Mouse (Mus musculus) embryonic facial prominence, embryonic 12.5 days (tissue): ENCODE measurements around the gene Olfr473. TPM values are rescaled to one million over a fixed set of nuclear protein-coding genes. Genes with fewer than 3 reads are reported as not detected.
"Not testable (repeated sequence)": the region's sequence is repeated elsewhere in the genome, so short reads cannot be mapped to it uniquely, and the experiment has no call there.

Experiments used
- ATAC-seq: fragments of 200-750 bp; cut with Nextera tagmentation; 2 replicates; pipeline ENCODE4 v1.8.0; 2017; ENCODE audit not compliant: insufficient number of reproducible peaks, insufficient read depth, low FRiP score, low TSS enrichment
- H3K27ac ChIP-seq: fragments of 300-500 bp; sonication (generic); 2 replicates; pipeline ENCODE4 v1.5.1; 2016; ENCODE audit warnings: mild to moderate bottlenecking
- H3K27me3 ChIP-seq: fragments of 300-500 bp; sonication (generic); 2 replicates; pipeline ENCODE4 v1.6.1; 2016; ENCODE audit warnings: mild to moderate bottlenecking, moderate library complexity
- H3K36me3 ChIP-seq: fragments of 300-500 bp; sonication (generic); 2 replicates; pipeline ENCODE4 v1.6.1; 2016; ENCODE audit warnings: mild to moderate bottlenecking
- H3K4me1 ChIP-seq: fragments of 300-500 bp; sonication (generic); 2 replicates; pipeline ENCODE4 v1.6.1; 2016
- H3K4me2 ChIP-seq: fragments of 300-500 bp; sonication (generic); replicated peaks from 2 replicates; pipeline ENCODE4 v1.6.1; 2016; ENCODE audit warnings: mild to moderate bottlenecking, moderate library complexity
- H3K4me3 ChIP-seq: fragments of 300-500 bp; sonication (generic); 2 replicates; pipeline ENCODE4 v1.5.1; 2016; ENCODE audit warnings: mild to moderate bottlenecking
- H3K9ac ChIP-seq: fragments of 300-500 bp; sonication (generic); 2 replicates; pipeline ENCODE4 v1.6.1; 2016; ENCODE audit warnings: mild to moderate bottlenecking, moderate library complexity
- H3K9me3 ChIP-seq: fragments of 300-500 bp; sonication (generic); 2 replicates; pipeline ENCODE4 v1.6.1; 2016; ENCODE audit warnings: mild to moderate bottlenecking, moderate library complexity
- WGBS: fragments of 180-500 bp; shearing (Covaris S2); methylation state at CpG from one replicate; pipeline ENCODE4 v1.1.7; 2016; 5-methylcytosine and 5-hydroxymethylcytosine counted together
- polyA plus RNA-seq: library from polyadenylated mRNA; unstranded; fragments of >200 nt; fragmentation: Nextera tagmentation; extraction: Ambion mirVana; gene quantifications from 2 replicates; pipeline ENCODE4 v1.2.1, GENCODE M21; 2016

The Olfr473 gene
- polyA plus RNA-seq: not detected in 2 replicates

DNA sequence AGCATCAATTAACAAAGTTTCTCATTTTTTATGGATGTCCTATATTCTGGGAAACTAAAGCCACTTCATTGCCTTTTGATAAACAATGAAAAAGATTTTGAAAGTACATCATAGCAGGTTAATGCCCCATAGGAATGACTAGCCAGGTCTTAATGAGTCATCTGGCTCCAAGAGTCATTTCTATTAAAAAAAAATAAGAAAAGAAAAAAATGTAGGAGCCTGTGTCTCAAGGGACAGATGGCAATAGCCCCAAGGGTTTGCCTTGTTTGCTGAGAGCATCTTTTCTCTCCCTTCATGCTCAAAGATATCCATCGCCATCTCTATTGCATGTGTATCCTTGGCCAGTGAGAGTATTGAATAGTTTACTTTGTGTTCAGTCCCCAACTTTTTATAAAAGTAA is at the start of gene Olfr473:
Gene Olfr473 (plus strand): TSS at position 301 of the 400 bp plus-strand sequence.
- Histone ChIP-seq H3K27ac (no peak within 1 kb of the TSS), H3K4me1 (no peaks in the 10 kb centered on the region), H3K36me3 (no peaks in the 10 kb centered on the region), H3K4me2 (no peak within 1 kb of the TSS), H3K9me3 (no peaks in the 10 kb centered on the region), H3K9ac (no peak within 1 kb of the TSS), H3K27me3 (no peaks in the 10 kb centered on the region), H3K4me3 (no peak within 1 kb of the TSS)
- ATAC-seq: no peak
- 92% methylated on average over 1 of the region's 1 CpGs for WGBS

DNA sequence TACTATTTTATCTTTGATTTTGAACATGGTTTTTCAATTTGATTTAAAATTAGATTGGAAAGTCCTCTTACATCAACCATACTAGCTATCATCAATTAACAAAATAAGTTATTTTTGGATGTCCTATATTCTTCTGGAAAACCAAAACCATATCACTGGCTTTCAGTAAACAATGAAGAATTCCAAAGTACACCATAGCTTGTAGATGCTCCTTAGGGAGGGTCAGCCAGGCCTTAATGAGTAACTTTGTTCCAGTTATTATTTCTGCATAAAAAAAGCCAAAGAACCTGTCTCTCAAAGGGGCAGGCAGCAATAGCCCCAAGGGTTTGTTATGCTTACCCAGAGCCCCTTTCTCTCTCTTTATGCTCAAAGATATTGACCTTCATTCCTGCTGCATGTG is 32.6 kb upstream of the Olfr473 start, which contains the start of gene Olfr472:
Gene Olfr472 (plus strand): TSS at position 301 of the 400 bp plus-strand sequence.
- Histone ChIP-seq H3K4me3 (no peak within 1 kb of the TSS), H3K27ac (no peak within 1 kb of the TSS), H3K9me3 (no peaks in the 10 kb centered on the region), H3K27me3 (no peaks in the 10 kb centered on the region), H3K36me3 (no peaks in the 10 kb centered on the region), H3K9ac (no peak within 1 kb of the TSS), H3K4me2 (no peak within 1 kb of the TSS), H3K4me1 (no peaks in the 10 kb centered on the region)
- ATAC-seq: no peak

DNA sequence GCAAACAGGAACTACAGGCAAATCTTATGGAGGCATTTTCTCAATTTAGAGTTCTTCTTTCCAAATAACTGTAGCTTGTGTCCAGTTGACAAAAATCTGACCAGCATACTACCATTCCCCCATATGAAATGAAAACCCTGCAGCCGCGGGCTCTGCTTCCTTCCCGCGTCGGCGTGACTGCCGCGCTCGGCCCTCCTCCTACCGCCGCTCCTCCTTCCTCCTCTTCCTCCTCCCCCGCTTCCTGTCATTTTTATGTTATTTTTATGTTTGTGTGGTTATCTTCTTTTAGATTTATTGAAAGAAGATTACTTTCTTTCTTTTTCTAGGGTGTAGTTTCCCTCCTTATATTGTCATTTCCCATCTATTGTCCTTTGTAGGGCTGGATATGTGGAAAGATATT is 22.3 kb downstream of the Olfr473 start:
- not testable (repeated sequence) for H3K27me3 ChIP-seq, H3K4me2 ChIP-seq, H3K4me3 ChIP-seq, H3K4me1 ChIP-seq, H3K9me3 ChIP-seq, ATAC-seq, H3K9ac ChIP-seq, H3K27ac ChIP-seq, H3K36me3 ChIP-seq
- WGBS: 97% methylated on average over 12 of the region's 12 CpGs

DNA sequence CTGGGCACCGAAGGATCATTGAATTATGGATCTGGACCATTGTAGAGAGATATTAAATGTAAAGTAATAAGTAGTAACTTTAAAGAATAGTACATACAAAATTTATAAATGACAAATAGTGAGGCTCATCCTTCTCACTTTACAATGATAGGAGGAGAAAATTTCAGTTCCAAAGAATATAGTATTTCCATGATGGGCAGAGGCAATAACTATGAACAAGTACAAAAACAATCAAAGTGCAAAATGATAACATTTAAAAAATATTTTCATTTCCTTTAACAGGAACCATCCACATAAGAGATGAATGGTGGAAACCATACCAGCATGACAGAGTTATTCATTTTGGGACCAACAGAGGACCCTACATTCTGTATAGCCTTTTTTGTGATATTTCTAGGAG is 24.1 kb downstream of the Olfr473 start, which contains the start of gene Olfr474:
Gene Olfr474 (plus strand): TSS at position 301 of the 400 bp plus-strand sequence.
- WGBS: 96% methylated on average over 1 of the region's 1 CpGs
- Histone ChIP-seq H3K27ac (no peak within 1 kb of the TSS), H3K4me1 (no peaks in the 10 kb centered on the region), H3K27me3 (no peaks in the 10 kb centered on the region), H3K4me2 (no peak within 1 kb of the TSS), H3K4me3 (no peak within 1 kb of the TSS), H3K9ac (no peak within 1 kb of the TSS), H3K9me3 (no peaks in the 10 kb centered on the region), H3K36me3 (no peaks in the 10 kb centered on the region)
- no peak for ATAC-seq

DNA sequence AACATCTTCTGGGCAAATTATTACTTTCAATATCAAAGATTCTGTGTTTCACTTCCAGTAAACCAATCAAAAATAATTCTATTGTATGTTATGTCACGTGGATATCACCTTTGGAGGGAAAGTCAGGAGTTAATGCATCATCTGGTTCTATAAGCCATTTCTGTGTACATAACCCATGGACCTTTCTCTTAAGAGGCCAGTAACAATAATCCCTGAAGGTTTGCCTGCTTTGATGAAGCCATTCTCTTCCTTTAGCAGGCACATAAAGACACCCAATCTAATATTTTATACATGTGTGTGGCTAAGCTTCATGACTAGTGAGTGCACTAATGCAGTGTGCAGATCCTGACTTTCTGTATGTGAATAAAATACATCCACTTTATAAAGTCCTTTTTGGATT is 34.3 kb downstream of the Olfr473 start, which contains the start of gene Olfr476:
Gene Olfr476 (plus strand): TSS at position 301 of the 400 bp plus-strand sequence.
- Histone ChIP-seq H3K9ac (no peak within 1 kb of the TSS), H3K4me2 (no peak within 1 kb of the TSS), H3K36me3 (no peaks in the 10 kb centered on the region), H3K27ac (no peak within 1 kb of the TSS), H3K27me3 (no peaks in the 10 kb centered on the region), H3K4me3 (no peak within 1 kb of the TSS), H3K9me3 (no peaks in the 10 kb centered on the region), H3K4me1 (no peaks in the 10 kb centered on the region)
- ATAC-seq: no peak
- 63% methylated on average over 1 of the region's 1 CpGs for WGBS

Other genes starting within 250 kb of the Olfr473 start
- gene Cyb5r2, start 172.4 kb upstream of the Olfr473 start, polyA plus RNA-seq: 0.40 and 0.42 TPM in 2 replicates
- gene Ovch2, start 129.2 kb upstream of the Olfr473 start, polyA plus RNA-seq: not detected in 2 replicates
- not detected in 2 replicates for gene Olfr467, start 118.2 kb upstream of the Olfr473 start, polyA plus RNA-seq
- gene Olfr469, start 104.9 kb upstream of the Olfr473 start, polyA plus RNA-seq: not detected in 2 replicates
- gene Olfr470, start 83.0 kb upstream of the Olfr473 start, polyA plus RNA-seq: not detected in 2 replicates
- gene Olfr472, start 32.5 kb upstream of the Olfr473 start, polyA plus RNA-seq: not detected in 2 replicates
- gene Olfr474, start 24.2 kb downstream of the Olfr473 start, polyA plus RNA-seq: not detected in 2 replicates
- gene Olfr476, start 34.4 kb downstream of the Olfr473 start, polyA plus RNA-seq: not detected in 2 replicates
- not detected in 2 replicates for gene Olfr477, start 56.2 kb downstream of the Olfr473 start, polyA plus RNA-seq
- gene Olfr478, start 103.5 kb downstream of the Olfr473 start, polyA plus RNA-seq: not detected in 2 replicates
- gene Olfr479, start 120.2 kb downstream of the Olfr473 start, polyA plus RNA-seq: not detected in 2 replicates
- gene Olfr480, start 136.9 kb downstream of the Olfr473 start, polyA plus RNA-seq: not detected in 2 replicates
- gene Olfr481, start 149.4 kb downstream of the Olfr473 start, polyA plus RNA-seq: not detected in 2 replicates
- not detected in 2 replicates for gene Olfr482, start 167.1 kb downstream of the Olfr473 start, polyA plus RNA-seq
- gene Olfr483, start 170.4 kb downstream of the Olfr473 start, polyA plus RNA-seq: not detected in 2 replicates
- gene Olfr484, start 197.0 kb downstream of the Olfr473 start, polyA plus RNA-seq: not detected in 2 replicates
- not detected in 2 replicates for gene Olfr485, start 229.4 kb downstream of the Olfr473 start, polyA plus RNA-seq
- not detected in 2 replicates for gene Olfr486, start 242.3 kb downstream of the Olfr473 start, polyA plus RNA-seq